Mouse (Mus musculus): Measurements from ENCODE around the gene Itfg1. TPM values are rescaled to one million over a fixed set of nuclear protein-coding genes. Genes with fewer than 3 reads are reported as not detected.

The Itfg1 gene
- 71.5 and 83.1 TPM in 2 replicates for polyA plus RNA-seq (2012; rRNA removed)

GRCm38 (mm10) chr8:85840657-85841488, at the start of gene Itfg1, which contains the start of gene Phkb:
Gene Itfg1 (minus strand): TSS chr8:85840921.
Gene Phkb (plus strand): TSS chr8:85840959.

GRCm38 (mm10) chr8:85700751-85701351, 139.9 kb downstream of the Itfg1 start, which contains the start of gene Neto2:
Gene Neto2 (minus strand): TSS chr8:85700924.

Other genes starting within 250 kb of the Itfg1 start
- gene Neto2, start 140.0 kb downstream of the Itfg1 start, polyA plus RNA-seq (2012; rRNA removed): 68.7 and 69.5 TPM in 2 replicates
- gene Phkb, start within 50 bp of the Itfg1 start, polyA plus RNA-seq (2012; rRNA removed): 18.4 and 21.6 TPM in 2 replicates